Mouse (Mus musculus): ENCODE data around the gene Ap5m1. TPM values are rescaled to one million over a fixed set of nuclear protein-coding genes. Genes with fewer than 3 reads are reported as not detected.

The Ap5m1 gene
- polyA plus RNA-seq, 1 experiment from 2014 or later: 32.3 TPM

- Histone ChIP-seq H3K4me3 (no peak overlapping the region), H3K27me3 (ENCODE audit: poor library complexity, severe bottlenecking) (no peaks in the 10 kb centered on the region), H3K36me3 (replicated peaks) (no peaks in the 10 kb centered on the region), H3K9me3 (peaks cover 3% of the 10 kb centered on the region; the same call in 1 of the 2 replicates), H3K27ac (no peak overlapping the region), H3K4me1 (peaks cover 15% of the 10 kb centered on the region)
- DNase-seq (ENCODE audit: extremely low spot score, low spot score): no peak
- 75% methylated on average over 1 of the region's 1 CpGs for WGBS
Measured at GRCm38 (mm10) chr14:49138171-49138570, 72.3 kb downstream of the Ap5m1 start.

- Histone ChIP-seq H3K4me3 (no peak overlapping the region), H3K36me3 (replicated peaks) (no peaks in the 10 kb centered on the region), H3K9me3 (peaks cover 3% of the 10 kb centered on the region; the same call in 1 of the 2 replicates), H3K4me1 (peaks cover 19% of the 10 kb centered on the region), H3K27me3 (ENCODE audit: poor library complexity, severe bottlenecking) (no peaks in the 10 kb centered on the region), H3K27ac (no peak overlapping the region)
- 93% methylated on average over 7 of the region's 7 CpGs for WGBS
- DNase-seq (ENCODE audit: extremely low spot score, low spot score): no peak
Measured at GRCm38 (mm10) chr14:49140756-49141155, 74.9 kb downstream of the Ap5m1 start.

Other genes starting within 250 kb of the Ap5m1 start
- 60.8 and 66.8 TPM in 2 replicates for gene Exoc5, start 556 bp downstream of the Ap5m1 start, polyA plus RNA-seq (2016; fragmentation: Nextera tagmentation; extraction: Ambion mirVana)
- 8.5 and 8.6 TPM in 2 replicates for gene Naa30, start 106.1 kb downstream of the Ap5m1 start, polyA plus RNA-seq (2016; fragmentation: Nextera tagmentation; extraction: Ambion mirVana)
- gene ccdc198, start 179.4 kb downstream of the Ap5m1 start, polyA plus RNA-seq (2016; fragmentation: Nextera tagmentation; extraction: Ambion mirVana): 0.07 and 0.09 TPM in 2 replicates

Data from forebrain, embryonic 10.5 days (tissue).